Mouse (Mus musculus) liver, postnatal 0 days (tissue): ENCODE data around the gene Olfr853. TPM values are rescaled to one million over a fixed set of nuclear protein-coding genes. Genes with fewer than 3 reads are reported as not detected.

Source experiments
- ATAC-seq: fragments of 200-750 bp; cut with Nextera tagmentation; 2 replicates; pipeline ENCODE4 v1.8.0; 2017; ENCODE audit warnings: mild to moderate bottlenecking, moderate library complexity
- DNase-seq: peaks from one replicate; pipeline ENCODE4 v3.0.0-alpha.2; 2016
- H3K27ac ChIP-seq: fragments of 300-500 bp; sonication (generic); 2 replicates; pipeline ENCODE4 v1.5.1; 2014; ENCODE audit warnings: antibody characterized with exemption, moderate library complexity, mild to moderate bottlenecking, low read depth
- H3K27me3 ChIP-seq: fragments of 300-500 bp; sonication (generic); 2 replicates; pipeline ENCODE4 v1.6.1; 2014; ENCODE audit warnings: low read length, control low read depth, mixed read lengths; ENCODE audit not compliant: insufficient read depth
- H3K36me3 ChIP-seq: fragments of 300-500 bp; sonication (generic); replicated peaks from 2 replicates; pipeline ENCODE4 v1.6.1; 2014; ENCODE audit warnings: mild to moderate bottlenecking, control low read depth, low read length, moderate library complexity, mixed read lengths; ENCODE audit not compliant: insufficient read depth
- H3K4me1 ChIP-seq: fragments of 300-500 bp; sonication (generic); 2 replicates; pipeline ENCODE4 v1.6.1; 2014; ENCODE audit warnings: antibody characterized with exemption, mild to moderate bottlenecking, control low read depth; ENCODE audit not compliant: insufficient read depth
- H3K4me2 ChIP-seq: fragments of 300-500 bp; sonication (generic); 2 replicates; pipeline ENCODE4 v1.6.1; 2014; ENCODE audit warnings: low read depth, mild to moderate bottlenecking, low read length, moderate library complexity, mixed read lengths
- H3K4me3 ChIP-seq: fragments of 300-500 bp; sonication (generic); 2 replicates; pipeline ENCODE4 v1.5.1; 2014; ENCODE audit warnings: low read depth, low read length
- H3K9ac ChIP-seq: fragments of 300-500 bp; sonication (generic); replicated peaks from 2 replicates; pipeline ENCODE4 v1.6.1; 2014; ENCODE audit warnings: mild to moderate bottlenecking, moderate library complexity
- H3K9me3 ChIP-seq: fragments of 300-500 bp; sonication (generic); 2 replicates; pipeline ENCODE4 v1.6.1; 2016; ENCODE audit warnings: mild to moderate bottlenecking, control low read depth, low read length, mixed read lengths
- CTCF ChIP-seq: sonication (generic); IDR thresholded peaks from 2 replicates; pipeline ENCODE4 v1.5.1; 2016; ENCODE audit warnings: antibody characterized with exemption, low read depth
- EP300 ChIP-seq: IDR thresholded peaks from 2 replicates; pipeline ENCODE4 v1.6.1; 2016; ENCODE audit warnings: antibody characterized with exemption, low read depth, mild to moderate bottlenecking
- WGBS: fragments of 180-500 bp; shearing (Covaris S2); extraction: QIAGEN DNeasy Blood & Tissue Kit; methylation state at CpG from one replicate; pipeline ENCODE4 v1.1.7; 2014; ENCODE audit not compliant: insufficient replicate concordance; 5-methylcytosine and 5-hydroxymethylcytosine counted together
- polyA plus RNA-seq: library from polyadenylated mRNA; unstranded; fragments of >200 nt; fragmentation: Nextera tagmentation; extraction: Ambion mirVana; gene quantifications from 2 replicates; pipeline ENCODE4 v1.2.1, GENCODE M21; 2015

Gene Olfr853
- not detected in 2 replicates for polyA plus RNA-seq

DNA sequence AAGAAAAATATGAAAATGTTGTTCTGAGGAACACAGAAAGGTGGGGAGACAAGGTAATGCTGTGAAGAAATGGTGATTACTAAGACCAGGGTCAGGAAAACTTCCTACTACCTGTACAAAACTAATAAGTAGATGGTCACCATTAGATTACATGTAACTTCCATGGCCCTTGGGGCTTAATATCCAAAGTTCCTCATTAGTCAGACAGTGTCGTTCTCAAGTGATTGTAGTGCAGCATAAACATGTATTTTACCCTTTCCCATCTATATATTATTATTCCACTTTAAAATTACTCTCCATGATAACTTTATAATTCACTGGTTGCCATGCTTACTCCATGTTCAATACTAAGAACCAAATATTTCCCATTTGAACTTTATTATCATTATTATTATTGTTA is at the start of gene Olfr853:
Gene Olfr853 (minus strand): TSS at position 101 of the 400 bp plus-strand sequence.
- no peak within 1 kb of the TSS for H3K27ac ChIP-seq
- no peaks in the 10 kb centered on the region for H3K36me3 ChIP-seq
- ATAC-seq = no peak
- TF ChIP-seq EP300 (no peak), CTCF (no peak)
- WGBS = 65% methylated on average over 1 of the region's 1 CpGs
- no peaks in the 10 kb centered on the region for H3K27me3 ChIP-seq
- H3K9ac ChIP-seq = no peak within 1 kb of the TSS
- no peak within 1 kb of the TSS for H3K4me2 ChIP-seq
- H3K4me1 ChIP-seq = no peaks in the 10 kb centered on the region
- no peak within 1 kb of the TSS for H3K4me3 ChIP-seq
- DNase-seq = no peak
- peaks cover 2% of the 10 kb centered on the region for H3K9me3 ChIP-seq

GRCm38 (mm10) chr9:19582317-19582716 is 41.4 kb upstream of the Olfr853 start, which contains the start of gene Olfr855:
Gene Olfr855 (plus strand): TSS chr9:19582617.
- Histone ChIP-seq H3K27me3 (no peaks in the 10 kb centered on the region), H3K4me2 (no peak within 1 kb of the TSS), H3K4me3 (no peak within 1 kb of the TSS), H3K27ac (no peak within 1 kb of the TSS), H3K9me3 (no peaks in the 10 kb centered on the region), H3K4me1 (no peaks in the 10 kb centered on the region), H3K9ac (no peak within 1 kb of the TSS), H3K36me3 (no peaks in the 10 kb centered on the region)
- no peak for TF ChIP-seq CTCF
- no peak for TF ChIP-seq EP300
- ATAC-seq = no peak
- no peak for DNase-seq

- Histone ChIP-seq H3K4me1 (no peaks in the 10 kb centered on the region), H3K9ac (no peak within 1 kb of the TSS), H3K9me3 (no peaks in the 10 kb centered on the region), H3K27me3 (no peaks in the 10 kb centered on the region), H3K36me3 (no peaks in the 10 kb centered on the region), H3K4me2 (no peak within 1 kb of the TSS), H3K4me3 (no peak within 1 kb of the TSS), H3K27ac (no peak within 1 kb of the TSS)
- ATAC-seq (no peak), DNase-seq (no peak)
- TF ChIP-seq EP300 (no peak), CTCF (no peak)
- WGBS = 56% methylated on average over 1 of the region's 1 CpGs
Observed at GRCm38 (mm10) chr9:19567282-19567681, 26.4 kb upstream of the Olfr853 start, which contains the start of gene Olfr854. Gene Olfr854 (minus strand): TSS chr9:19567382.

- ATAC-seq (no peak), DNase-seq (no peak)
- Histone ChIP-seq H3K27me3 (no peaks in the 10 kb centered on the region), H3K4me3 (no peak within 1 kb of the TSS), H3K4me1 (no peaks in the 10 kb centered on the region), H3K4me2 (no peak within 1 kb of the TSS), H3K36me3 (no peaks in the 10 kb centered on the region), H3K9me3 (no peaks in the 10 kb centered on the region), H3K27ac (no peak within 1 kb of the TSS), H3K9ac (no peak within 1 kb of the TSS)
- TF ChIP-seq EP300 (no peak), CTCF (no peak)
Observed at GRCm38 (mm10) chr9:19492995-19493394, 47.9 kb downstream of the Olfr853 start, which contains the start of gene Olfr851. Gene Olfr851 (plus strand): TSS chr9:19493295.

Other genes starting within 250 kb of the Olfr853 start
- not detected in 2 replicates for gene Olfr844, start 224.7 kb downstream of the Olfr853 start, polyA plus RNA-seq
- gene Olfr845, start 204.6 kb downstream of the Olfr853 start, polyA plus RNA-seq = not detected in 2 replicates
- not detected in 2 replicates for gene Olfr846, start 177.1 kb downstream of the Olfr853 start, polyA plus RNA-seq
- not detected in 2 replicates for gene Olfr847, start 162.4 kb downstream of the Olfr853 start, polyA plus RNA-seq
- not detected in 2 replicates for gene Olfr849, start 100.8 kb downstream of the Olfr853 start, polyA plus RNA-seq
- gene Olfr850, start 62.8 kb downstream of the Olfr853 start, polyA plus RNA-seq = not detected in 2 replicates
- not detected in 2 replicates for gene Olfr851, start 47.8 kb downstream of the Olfr853 start, polyA plus RNA-seq
- gene Olfr854, start 26.3 kb upstream of the Olfr853 start, polyA plus RNA-seq = not detected in 2 replicates
- gene Olfr855, start 41.5 kb upstream of the Olfr853 start, polyA plus RNA-seq = not detected in 2 replicates
- gene Zfp317, start 81.0 kb upstream of the Olfr853 start, polyA plus RNA-seq = 4.1 TPM in 2 replicates
- gene Olfr857, start 168.4 kb upstream of the Olfr853 start, polyA plus RNA-seq = not detected in 2 replicates
- gene Olfr58, start 239.2 kb upstream of the Olfr853 start, polyA plus RNA-seq = not detected in 2 replicates